Mouse (Mus musculus): ENCODE data around the gene Ptprj.

- TF ChIP-seq CTCF (IDR thresholded peaks at IDR 0.05) (no peak), EP300 (IDR thresholded peaks at IDR 0.05) (no peak)
Observed at GRCm38 (mm10) chr2:90575116-90575515, 5.3 kb downstream of the Ptprj start.

All from lung, postnatal 0 days (tissue).